13 mouse cellular contexts compared by ENCODE assay signal in genomic region chr5:121724678-121725077, GRCm38 (mm10).
"Had no signal": no experiment of that assay in that cellular context is flagged by ENCODE, and none has a peak within 500 bp of the region (broad histone marks: within the 10 kb centered on the region; RNA-seq: fewer than 3 reads in every experiment).

No protein-coding gene starts in this region.

- H3K4me3 ChIP-seq: layer of hippocampus, adult 2 months; limb, embryonic 13.5 days; midbrain, embryonic 10.5 days; myocyte; neural tube, embryonic 15.5 days had no signal

- H3K4me1 ChIP-seq: midbrain, embryonic 10.5 days had no signal

- DNase-seq: left cerebral cortex, postnatal 4 days; lung, embryonic 14.5 days; lung, postnatal 10 days; lung, postnatal 4 days; midbrain, embryonic 14.5 days; thymus, postnatal 4 days had no signal

- H3K27ac ChIP-seq: layer of hippocampus, adult 2 months; limb, embryonic 13.5 days; liver, embryonic 14.5 days; midbrain, embryonic 10.5 days; neural tube, embryonic 15.5 days; stomach, postnatal 0 days had no signal

- H3K9ac ChIP-seq: limb, embryonic 13.5 days; liver, embryonic 14.5 days; lung, embryonic 14.5 days; neural tube, embryonic 15.5 days had no signal

- H3K9me3 ChIP-seq: limb, embryonic 13.5 days; midbrain, embryonic 10.5 days; neural tube, embryonic 15.5 days had no signal

- H3K27me3 ChIP-seq: limb, embryonic 13.5 days; neural tube, embryonic 15.5 days had no signal

- H3K36me3 ChIP-seq: neural tube, embryonic 15.5 days had no signal

- H3K4me2 ChIP-seq: limb, embryonic 13.5 days; lung, embryonic 14.5 days; neural tube, embryonic 15.5 days had no signal
